In genomic region chr9:30315172-30315644, GRCm38 (mm10) we compare ENCODE assay signal across 8 mouse cellular contexts.
A peak's percentile ranks its signal among the peaks of the same experiment; 100 is the strongest.
DNase-seq lines count a peak whose midpoint lies in the region; ATAC-seq and TF ChIP-seq lines count a peak whose summit lies in the region.

No protein-coding gene starts in this region.

- no peak overlapping the region for H3K9ac ChIP-seq in heart, adult 2 months (ENCODE audit: low read depth, low read length)
- H3K9ac ChIP-seq in embryonic facial prominence, embryonic 13.5 days, result no peak overlapping the region
- no peak overlapping the region for H3K9ac ChIP-seq in intestine, embryonic 16.5 days (ENCODE audit: low read depth, low read length)

- peak overlapping the region; percentile 16 for H3K4me2 ChIP-seq in embryonic facial prominence, embryonic 13.5 days
- H3K4me2 ChIP-seq in intestine, embryonic 16.5 days (ENCODE audit: low read depth, low read length), result peak overlapping the region; percentile 26; the same call in 1 of the 2 replicates

- TF ChIP-seq CTCF in heart, adult 2 months (IDR thresholded peaks at IDR 0.05), result peak; percentile 70

- TF ChIP-seq POLR2A in heart, adult 2 months (IDR thresholded peaks at IDR 0.05; ENCODE audit: insufficient read depth, low read depth, low read length), result no peak

- intact Hi-C loops in heart, adult 2 months (cut with DNase I), result loop anchor here (2.0 kb wide), 1 partner anchor 654 kb away; no protein-coding TSS in a partner anchor
- intact Hi-C loops in left cerebral cortex, postnatal 4 days (cut with DNase I), result loop anchor here (1.0 to 5.0 kb wide), 2 partner anchors 63 to 653 kb away; no protein-coding TSS in a partner anchor

- no peaks in the 10 kb centered on the region for H3K9me3 ChIP-seq in embryonic facial prominence, embryonic 13.5 days
- no peaks in the 10 kb centered on the region for H3K9me3 ChIP-seq in intestine, embryonic 16.5 days (ENCODE audit: control insufficient read depth, low read length)

- no peaks in the 10 kb centered on the region for H3K79me2 ChIP-seq in heart, adult 2 months (replicated peaks; ENCODE audit: control insufficient read depth, insufficient read depth, low read length)

- peak in 1 of 2 experiments; percentile 28 for DNase-seq in heart, adult 2 months
- DNase-seq in heart, adult 11 months, result no peak
- DNase-seq in adrenal gland, adult 2 months, result peak; percentile 64
- DNase-seq in left cerebral cortex, postnatal 4 days, result peak; percentile 57
- DNase-seq in ovary, postnatal 36 days (ENCODE audit: low spot score), result peak; percentile 16

- no peaks in the 10 kb centered on the region for H3K36me3 ChIP-seq in heart, adult 2 months (ENCODE audit: control insufficient read depth, insufficient read depth, low read length)
- no peaks in the 10 kb centered on the region for H3K36me3 ChIP-seq in embryonic facial prominence, embryonic 13.5 days
- no peaks in the 10 kb centered on the region for H3K36me3 ChIP-seq in intestine, embryonic 16.5 days (ENCODE audit: control insufficient read depth, insufficient read depth, low read length)

- TF ChIP-seq EP300 in heart, adult 2 months (IDR thresholded peaks at IDR 0.05; ENCODE audit: insufficient read depth, low read depth, low read length), result no peak

- no peak for ATAC-seq in embryonic facial prominence, embryonic 13.5 days (ENCODE audit: insufficient number of reproducible peaks, insufficient read depth, low FRiP score, low TSS enrichment, low read depth)
- ATAC-seq in intestine, embryonic 16.5 days, result no peak
- ATAC-seq in megakaryocyte progenitor cell, adult 5-6 weeks (replicated peaks; ENCODE audit: poor library complexity), result no peak

- peak overlapping the region; percentile 8; the same call in 1 of the 2 replicates for H3K4me3 ChIP-seq in heart, adult 2 months
- no peak overlapping the region for H3K4me3 ChIP-seq in embryonic facial prominence, embryonic 13.5 days
- H3K4me3 ChIP-seq in intestine, embryonic 16.5 days (ENCODE audit: low read length), result no peak overlapping the region

- no peaks in the 10 kb centered on the region for H3K27me3 ChIP-seq in heart, adult 2 months (ENCODE audit: control insufficient read depth, insufficient read depth, low read length)
- no peaks in the 10 kb centered on the region for H3K27me3 ChIP-seq in embryonic facial prominence, embryonic 13.5 days
- H3K27me3 ChIP-seq in intestine, embryonic 16.5 days (replicated peaks; ENCODE audit: control insufficient read depth, insufficient read depth, low read length), result no peaks in the 10 kb centered on the region

- H3K4me1 ChIP-seq in heart, adult 2 months (ENCODE audit: control insufficient read depth, insufficient read depth, low read length), result no peaks in the 10 kb centered on the region
- H3K4me1 ChIP-seq in embryonic facial prominence, embryonic 13.5 days, result peaks cover 16% of the 10 kb centered on the region
- no peaks in the 10 kb centered on the region for H3K4me1 ChIP-seq in intestine, embryonic 16.5 days (ENCODE audit: control insufficient read depth, insufficient read depth, low read length)

- H3K27ac ChIP-seq in heart, adult 2 months, result no peak overlapping the region
- peak overlapping the region; percentile 63 for H3K27ac ChIP-seq in embryonic facial prominence, embryonic 13.5 days
- 0 out of 2 replicates have a peak overlapping the region, but pooled peaks have one; percentile 1 for H3K27ac ChIP-seq in intestine, embryonic 16.5 days (ENCODE audit: low read length)

- 24% methylated on average over 6 of the region's 6 CpGs for WGBS in heart, adult 2 months
- 41% methylated on average over 6 of the region's 6 CpGs for WGBS in embryonic facial prominence, embryonic 13.5 days
- 36% methylated on average over 6 of the region's 6 CpGs for whole genome bisulfite sequencing in intestine, embryonic 16.5 days
